Mouse (Mus musculus) midbrain, embryonic 10.5 days (tissue): ENCODE measurements around the gene Med13. TPM values are rescaled to one million over a fixed set of nuclear protein-coding genes. Genes with fewer than 3 reads are reported as not detected.

Experiments used
- DNase-seq: peaks from one replicate; pipeline ENCODE4 v3.0.0-alpha.2; 2017; ENCODE audit warnings: low spot score
- H3K27ac ChIP-seq: fragments of 300-500 bp; sonication (generic); replicated peaks from 2 replicates; pipeline ENCODE4 v1.5.1; 2016; ENCODE audit warnings: mild to moderate bottlenecking
- H3K27me3 ChIP-seq: fragments of 300-500 bp; sonication (generic); 2 replicates; pipeline ENCODE4 v1.6.1; 2016; ENCODE audit warnings: low read depth, mild to moderate bottlenecking; ENCODE audit not compliant: poor library complexity, severe bottlenecking
- H3K36me3 ChIP-seq: fragments of 300-500 bp; sonication (generic); 2 replicates; pipeline ENCODE4 v1.6.1; 2016; ENCODE audit warnings: mild to moderate bottlenecking, moderate library complexity
- H3K4me1 ChIP-seq: fragments of 300-500 bp; sonication (generic); 2 replicates; pipeline ENCODE4 v1.6.1; 2016
- H3K4me3 ChIP-seq: fragments of 300-500 bp; sonication (generic); 2 replicates; pipeline ENCODE4 v1.5.1; 2016; ENCODE audit warnings: mild to moderate bottlenecking, moderate library complexity
- H3K9me3 ChIP-seq: fragments of 300-500 bp; sonication (generic); replicated peaks from 2 replicates; pipeline ENCODE4 v1.6.1; 2016; ENCODE audit warnings: mild to moderate bottlenecking
- WGBS: fragments of 180-500 bp; shearing (Covaris S2); methylation state at CpG from one replicate; pipeline ENCODE4 v1.1.7; 2016; 5-methylcytosine and 5-hydroxymethylcytosine counted together
- polyA plus RNA-seq: library from polyadenylated mRNA; unstranded; fragments of >200 nt; fragmentation: Nextera tagmentation; extraction: Ambion mirVana; gene quantifications from 2 replicates; pipeline ENCODE4 v1.2.1, GENCODE M21; 2016

Gene Med13
- polyA plus RNA-seq, 1 experiment from 2014 or later: 6.0 TPM

GRCm38 (mm10) chr11:86387121-86387893 lies 29.9 kb upstream of the Med13 start:
- WGBS: 82% methylated on average over 9 of the region's 9 CpGs

GRCm38 (mm10) chr11:86386576-86386975 lies 29.2 kb upstream of the Med13 start:
- H3K4me1 ChIP-seq: no peaks in the 10 kb centered on the region
- DNase-seq: no peak
- no peak overlapping the region for H3K27ac ChIP-seq
- H3K36me3 ChIP-seq: no peaks in the 10 kb centered on the region
- no peak overlapping the region for H3K4me3 ChIP-seq
- H3K9me3 ChIP-seq: no peaks in the 10 kb centered on the region
- WGBS: 81% methylated on average over 10 of the region's 10 CpGs
- H3K27me3 ChIP-seq: no peaks in the 10 kb centered on the region

More at GRCm38 (mm10) chr11:86387121-86387893, 29.9 kb upstream of the Med13 start:
- Histone ChIP-seq H3K9me3 (no peaks in the 10 kb centered on the region), H3K36me3 (no peaks in the 10 kb centered on the region), H3K4me3 (no peak overlapping the region), H3K4me1 (no peaks in the 10 kb centered on the region), H3K27ac (no peak overlapping the region), H3K27me3 (no peaks in the 10 kb centered on the region)
- DNase-seq: no peak

GRCm38 (mm10) chr11:86385710-86386282 lies 28.4 kb upstream of the Med13 start:
- WGBS: 93% methylated on average over 11 of the region's 11 CpGs
- no peak overlapping the region for H3K4me3 ChIP-seq
- DNase-seq: no peak

GRCm38 (mm10) chr11:86384141-86384540 lies 26.7 kb upstream of the Med13 start:
- H3K9me3 ChIP-seq: no peaks in the 10 kb centered on the region

More at GRCm38 (mm10) chr11:86385710-86386282, 28.4 kb upstream of the Med13 start:
- Histone ChIP-seq H3K27ac (no peak overlapping the region), H3K36me3 (no peaks in the 10 kb centered on the region), H3K9me3 (no peaks in the 10 kb centered on the region), H3K27me3 (no peaks in the 10 kb centered on the region), H3K4me1 (no peaks in the 10 kb centered on the region)

GRCm38 (mm10) chr11:86382520-86383157 lies 25.2 kb upstream of the Med13 start:
- Histone ChIP-seq H3K27ac (no peak overlapping the region), H3K27me3 (no peaks in the 10 kb centered on the region), H3K9me3 (no peaks in the 10 kb centered on the region), H3K36me3 (no peaks in the 10 kb centered on the region), H3K4me3 (no peak overlapping the region), H3K4me1 (no peaks in the 10 kb centered on the region)
- no peak for DNase-seq
- WGBS: 90% methylated on average over 10 of the region's 10 CpGs

More at GRCm38 (mm10) chr11:86384141-86384540, 26.7 kb upstream of the Med13 start:
- 79% methylated on average over 3 of the region's 3 CpGs for WGBS
- Histone ChIP-seq H3K27ac (no peak overlapping the region), H3K4me1 (no peaks in the 10 kb centered on the region), H3K4me3 (no peak overlapping the region), H3K27me3 (no peaks in the 10 kb centered on the region), H3K36me3 (no peaks in the 10 kb centered on the region)
- DNase-seq: no peak

GRCm38 (mm10) chr11:86381478-86382091 lies 24.2 kb upstream of the Med13 start:
- Histone ChIP-seq H3K36me3 (no peaks in the 10 kb centered on the region), H3K4me3 (no peak overlapping the region), H3K9me3 (no peaks in the 10 kb centered on the region), H3K27me3 (no peaks in the 10 kb centered on the region), H3K27ac (no peak overlapping the region), H3K4me1 (peaks cover 4% of the 10 kb centered on the region; the same call in 1 of the 2 replicates)
- no peak for DNase-seq
- 83% methylated on average over 5 of the region's 5 CpGs for WGBS

GRCm38 (mm10) chr11:86380521-86381238 lies 23.3 kb upstream of the Med13 start:
- H3K4me1 ChIP-seq: peaks cover 4% of the 10 kb centered on the region; the same call in 1 of the 2 replicates
- H3K36me3 ChIP-seq: no peaks in the 10 kb centered on the region
- no peaks in the 10 kb centered on the region for H3K27me3 ChIP-seq
- no peak overlapping the region for H3K27ac ChIP-seq
- WGBS: 89% methylated on average over 12 of the region's 12 CpGs
- no peak for DNase-seq
- H3K4me3 ChIP-seq: no peak overlapping the region
- no peaks in the 10 kb centered on the region for H3K9me3 ChIP-seq

- Histone ChIP-seq H3K27ac (no peak overlapping the region), H3K27me3 (no peaks in the 10 kb centered on the region), H3K4me1 (peaks cover 4% of the 10 kb centered on the region; the same call in 1 of the 2 replicates), H3K36me3 (no peaks in the 10 kb centered on the region), H3K9me3 (no peaks in the 10 kb centered on the region), H3K4me3 (no peak overlapping the region)
- no peak for DNase-seq
- WGBS: 66% methylated on average over 4 of the region's 4 CpGs
Observed at GRCm38 (mm10) chr11:86378981-86379380, 21.6 kb upstream of the Med13 start.

- no peaks in the 10 kb centered on the region for H3K36me3 ChIP-seq
- 94% methylated on average over 5 of the region's 5 CpGs for WGBS
- no peak for DNase-seq
- no peak overlapping the region for H3K4me3 ChIP-seq
- H3K27me3 ChIP-seq: no peaks in the 10 kb centered on the region
- H3K9me3 ChIP-seq: no peaks in the 10 kb centered on the region
- H3K4me1 ChIP-seq: peaks cover 4% of the 10 kb centered on the region; the same call in 1 of the 2 replicates
- no peak overlapping the region for H3K27ac ChIP-seq
Observed at GRCm38 (mm10) chr11:86377841-86378240, 20.4 kb upstream of the Med13 start.

GRCm38 (mm10) chr11:86376707-86377106 lies 19.3 kb upstream of the Med13 start:
- H3K4me1 ChIP-seq: peaks cover 4% of the 10 kb centered on the region; the same call in 1 of the 2 replicates
- H3K4me3 ChIP-seq: no peak overlapping the region
- H3K27me3 ChIP-seq: no peaks in the 10 kb centered on the region
- WGBS: 78% methylated on average over 4 of the region's 4 CpGs
- no peak overlapping the region for H3K27ac ChIP-seq
- H3K36me3 ChIP-seq: no peaks in the 10 kb centered on the region
- DNase-seq: no peak
- H3K9me3 ChIP-seq: no peaks in the 10 kb centered on the region

GRCm38 (mm10) chr11:86375086-86375485 lies 17.7 kb upstream of the Med13 start:
- Histone ChIP-seq H3K27ac (no peak overlapping the region), H3K27me3 (no peaks in the 10 kb centered on the region), H3K36me3 (no peaks in the 10 kb centered on the region), H3K4me3 (no peak overlapping the region), H3K4me1 (peaks cover 4% of the 10 kb centered on the region; the same call in 1 of the 2 replicates), H3K9me3 (no peaks in the 10 kb centered on the region)
- WGBS: 94% methylated on average over 6 of the region's 6 CpGs
- no peak for DNase-seq

GRCm38 (mm10) chr11:86371266-86371665 lies 13.9 kb upstream of the Med13 start:
- WGBS: 78% methylated on average over 7 of the region's 7 CpGs
- no peaks in the 10 kb centered on the region for H3K36me3 ChIP-seq
- H3K9me3 ChIP-seq: no peaks in the 10 kb centered on the region
- no peak overlapping the region for H3K4me3 ChIP-seq
- no peaks in the 10 kb centered on the region for H3K4me1 ChIP-seq
- H3K27me3 ChIP-seq: no peaks in the 10 kb centered on the region
- no peak overlapping the region for H3K27ac ChIP-seq
- no peak for DNase-seq
